Mouse (Mus musculus) midbrain, embryonic 16.5 days (tissue): ENCODE measurements around the gene Agmo. TPM values are rescaled to one million over a fixed set of nuclear protein-coding genes. Genes with fewer than 3 reads are reported as not detected.

Experiments
- polyA plus RNA-seq: library from polyadenylated mRNA; unstranded; fragments of >200 nt; fragmentation: Nextera tagmentation; extraction: Ambion mirVana; gene quantifications from 2 replicates; pipeline ENCODE4 v1.2.1, GENCODE M21; 2015

The Agmo gene
- polyA plus RNA-seq, 1 experiment from 2014 or later: 0.79 TPM

Other genes with a start within 250 kb of the Agmo start
- gene Meox2, start 133.1 kb upstream of the Agmo start, polyA plus RNA-seq: 0.08 and 0.14 TPM in 2 replicates